Mouse (Mus musculus): ENCODE results near the gene Kat5.
A peak's percentile ranks its signal among the peaks of the same experiment; 100 is the strongest.

The Kat5 gene

GRCm38 (mm10) chr19:5625311-5625710 lies 15.3 kb upstream of the Kat5 start:
- no peak for DNase-seq

DNA sequence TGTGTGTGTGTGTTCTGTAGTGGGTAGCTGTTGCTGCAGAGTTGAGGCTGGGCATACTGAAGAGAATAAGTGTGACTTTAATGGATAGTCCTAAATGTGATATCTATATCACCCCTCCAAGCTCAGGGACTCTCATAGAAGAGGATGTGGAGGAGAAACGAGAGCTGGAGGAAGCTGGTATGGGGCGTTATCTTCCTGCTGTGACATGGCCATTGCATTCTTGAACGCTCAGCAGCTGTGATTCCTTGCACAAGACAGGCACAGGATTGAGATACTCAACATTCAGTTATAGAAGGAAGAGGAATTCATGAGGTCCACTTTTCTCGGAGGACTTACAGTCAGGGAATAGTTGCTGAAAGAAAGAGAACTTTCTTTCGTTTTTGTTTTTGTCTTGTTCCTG lies 11.8 kb upstream of the Kat5 start:
- DNase-seq, result no peak

DNA sequence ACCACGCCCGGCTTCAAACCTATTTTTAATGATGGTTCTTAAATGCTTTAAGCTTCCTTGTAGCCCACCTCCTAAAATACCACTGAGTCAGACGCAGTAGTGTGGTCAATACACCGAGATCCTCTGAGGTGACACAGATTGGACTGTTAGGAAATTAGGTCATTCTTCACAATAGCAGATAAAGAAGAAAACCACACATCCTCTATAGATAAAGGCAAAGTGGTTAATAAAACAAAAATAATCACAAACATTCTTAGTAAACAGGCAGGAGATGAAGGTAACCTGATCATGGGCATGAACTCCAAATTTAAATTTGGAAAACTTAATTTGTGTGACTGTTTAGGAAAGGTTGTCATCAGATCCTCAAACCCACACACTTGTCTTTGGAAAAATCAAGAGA lies 10.0 kb upstream of the Kat5 start:
- DNase-seq, result no peak

GRCm38 (mm10) chr19:5614953-5615352 lies 4.9 kb upstream of the Kat5 start:
- DNase-seq, result no peak

- no peak for DNase-seq
These were observed 2.9 kb upstream of the Kat5 start for GRCm38 (mm10) chr19:5612762-5613411.

DNA sequence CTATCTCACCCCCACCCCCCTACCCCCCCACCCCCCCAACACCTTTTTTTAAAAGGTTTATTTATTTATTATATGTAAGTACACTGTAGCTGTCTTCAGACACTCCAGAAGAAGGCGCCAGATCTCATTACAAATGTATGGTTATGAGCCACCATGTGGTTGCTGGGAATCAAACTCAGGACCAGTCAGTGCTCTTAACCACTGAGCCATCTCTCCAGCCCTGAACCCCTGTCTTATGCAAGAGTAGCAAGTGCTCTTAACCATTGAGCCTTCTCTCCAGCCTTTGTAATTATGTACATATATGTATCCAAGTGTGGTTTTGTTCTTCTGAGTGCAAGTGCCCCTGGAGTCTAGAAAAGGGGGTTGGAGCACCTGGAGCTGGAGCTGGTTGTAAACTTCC lies 1.9 kb upstream of the Kat5 start:
- peak; percentile 30 for DNase-seq

DNA sequence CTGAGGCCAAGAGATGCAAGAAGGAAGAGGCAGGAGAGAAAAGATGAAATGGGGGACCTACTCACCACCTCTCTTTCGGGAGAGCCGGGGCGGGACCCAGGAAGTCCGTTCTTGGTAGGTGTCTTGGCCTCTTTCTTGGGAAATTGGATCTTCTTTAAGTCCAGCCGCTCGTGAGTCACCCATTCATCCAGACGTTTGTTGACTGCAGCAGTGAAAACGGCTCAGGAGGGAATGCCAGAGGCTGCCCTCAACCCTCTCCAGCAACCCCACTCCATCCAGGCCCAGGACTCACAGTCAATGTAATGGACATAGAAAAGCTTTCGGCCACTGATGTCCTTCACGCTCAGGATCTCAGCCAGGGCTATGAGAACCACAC lies 878 bp downstream of the Kat5 start:
- no peak for DNase-seq

DNA sequence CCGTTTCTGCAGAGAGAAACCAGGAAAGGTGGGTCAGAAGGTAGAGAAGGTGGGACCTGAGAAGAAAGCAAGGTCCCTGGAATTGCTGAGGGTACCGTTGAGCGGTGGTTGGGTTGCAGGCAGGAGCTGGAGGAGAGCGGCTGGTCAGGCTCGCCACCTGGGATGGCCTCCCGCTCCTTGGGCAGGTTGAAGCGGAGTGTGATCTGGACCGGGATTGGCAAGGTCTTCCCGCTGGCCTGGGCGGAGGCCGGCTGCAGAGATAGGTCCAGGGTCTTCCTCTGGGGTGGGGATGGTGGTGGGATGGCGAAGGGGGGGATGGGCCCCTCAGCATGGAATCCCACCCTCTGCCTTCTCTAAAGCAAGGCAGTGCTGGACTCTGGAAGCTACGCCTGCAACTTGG lies 1.3 kb downstream of the Kat5 start:
- DNase-seq, result peak; percentile 12

DNA sequence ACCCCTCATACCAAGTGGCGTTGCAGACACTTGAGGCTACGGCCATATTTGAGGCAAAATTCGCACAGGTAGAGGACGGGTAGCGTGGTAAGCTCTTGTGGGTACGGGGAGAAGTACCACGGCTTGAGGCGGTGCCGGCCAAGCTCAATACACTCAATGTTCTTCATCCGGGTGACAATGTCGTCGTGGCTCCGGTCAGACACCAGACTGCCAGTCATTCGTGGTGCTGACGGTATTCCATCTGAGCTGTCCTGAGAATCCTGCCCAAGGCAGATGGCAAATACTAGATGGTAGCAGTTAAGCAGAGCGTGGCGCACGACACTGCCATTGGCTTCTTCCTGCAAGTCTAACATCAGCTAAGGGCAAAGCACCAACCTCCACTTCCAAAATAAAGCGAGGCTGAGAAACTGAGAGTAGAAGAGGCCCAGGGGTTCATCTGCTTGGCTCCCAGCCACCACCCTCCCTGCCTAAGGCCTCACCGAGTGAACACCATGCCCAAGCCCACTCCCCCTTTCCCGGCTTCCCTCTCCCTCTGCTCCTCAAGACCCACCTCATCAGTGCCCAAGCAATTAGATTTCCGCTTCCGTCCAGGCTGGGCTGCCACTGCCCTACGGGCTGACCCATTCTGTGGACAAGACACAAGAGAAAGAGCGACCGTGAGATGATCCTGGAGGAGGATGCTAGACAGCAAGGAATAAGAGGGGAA lies 2.2 kb downstream of the Kat5 start:
- DNase-seq, result no peak

GRCm38 (mm10) chr19:5606196-5606595 lies 3.8 kb downstream of the Kat5 start:
- DNase-seq, result no peak

GRCm38 (mm10) chr19:5605126-5605525 lies 4.9 kb downstream of the Kat5 start:
- no peak for DNase-seq

DNA sequence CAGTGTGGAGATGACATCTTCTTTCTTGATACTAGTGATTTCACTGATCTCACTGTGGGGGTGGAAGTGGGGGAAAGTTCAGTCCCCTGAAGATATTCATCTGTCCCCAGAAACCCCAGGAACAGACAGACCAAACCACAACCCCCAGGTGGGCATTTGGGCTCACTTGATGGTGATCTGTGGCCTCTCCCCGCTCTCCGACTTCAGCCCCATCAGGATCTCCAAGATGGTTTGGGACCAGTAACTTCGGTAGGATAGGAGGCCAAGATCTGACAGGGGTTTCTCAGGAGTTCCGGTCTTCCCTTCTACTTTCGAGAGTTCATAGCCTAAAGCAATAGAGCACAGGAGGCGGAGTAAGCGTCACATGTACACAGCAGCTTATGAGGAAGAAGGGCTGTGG lies 6.4 kb downstream of the Kat5 start:
- no peak for DNase-seq

DNA sequence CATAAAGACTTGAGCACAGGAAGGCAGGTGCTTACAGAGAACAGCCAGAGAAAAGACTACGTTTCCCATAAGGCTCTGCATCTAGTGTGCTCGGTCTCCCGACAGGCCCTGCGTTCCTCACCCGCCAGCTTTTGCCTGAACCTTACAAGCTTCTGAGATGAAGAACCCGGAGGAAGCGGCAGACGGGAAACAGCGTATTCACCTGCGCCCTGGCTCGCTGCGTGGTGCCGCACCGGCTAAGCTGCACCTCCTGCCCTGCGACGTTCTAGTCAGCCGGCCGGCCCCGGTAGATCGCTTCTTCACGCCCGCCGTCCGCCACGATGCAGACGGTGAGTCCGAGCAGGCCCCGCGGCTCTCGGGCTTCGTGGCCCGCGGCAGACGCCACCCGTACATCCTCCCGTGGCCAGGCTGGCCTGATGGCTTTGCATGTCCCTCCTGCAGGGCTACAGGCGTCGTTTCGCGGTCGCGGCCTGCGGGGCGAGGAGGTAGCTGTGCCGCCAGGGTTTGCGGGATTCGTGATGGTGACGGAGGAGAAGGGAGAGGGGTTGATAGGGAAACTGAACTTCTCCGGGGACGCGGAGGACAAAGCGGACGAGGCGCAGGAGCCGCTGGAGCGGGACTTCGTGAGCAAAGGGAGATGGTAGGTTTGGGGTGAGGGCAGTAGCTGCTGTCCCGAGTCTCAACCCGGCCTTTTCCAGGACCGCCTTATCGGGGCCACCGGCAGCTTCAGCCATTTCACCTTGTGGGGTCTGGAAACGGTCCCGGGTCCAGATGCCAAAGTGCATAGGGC lies 8.1 kb downstream of the Kat5 start, which contains the start of gene Rnaseh2c:
TSS of gene Rnaseh2c (plus strand) at position 122 of the 790 bp plus-strand sequence.
- peak; percentile 87 for DNase-seq

- no peak for DNase-seq
These were observed 10.8 kb downstream of the Kat5 start for GRCm38 (mm10) chr19:5599224-5599623.

DNA sequence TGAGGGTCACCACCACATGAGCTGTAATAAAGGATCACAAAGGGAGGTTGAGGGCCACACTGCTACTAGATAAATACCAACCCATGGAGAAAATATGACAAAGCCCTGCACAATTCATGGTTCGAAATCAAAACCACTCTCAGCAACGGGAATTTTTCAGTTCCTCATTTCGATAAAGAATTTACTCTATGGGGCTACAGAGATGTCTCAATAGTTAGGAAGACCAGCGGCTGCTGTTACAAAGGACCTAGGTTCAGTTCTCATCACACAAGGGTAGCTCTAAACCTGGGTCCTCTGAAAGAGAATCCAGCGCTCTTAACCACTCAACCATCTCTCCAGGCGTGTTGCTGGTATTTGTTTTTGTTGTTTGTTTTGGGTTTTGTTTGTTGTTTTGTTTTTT lies 18.1 kb downstream of the Kat5 start:
- no peak for DNase-seq

DNA sequence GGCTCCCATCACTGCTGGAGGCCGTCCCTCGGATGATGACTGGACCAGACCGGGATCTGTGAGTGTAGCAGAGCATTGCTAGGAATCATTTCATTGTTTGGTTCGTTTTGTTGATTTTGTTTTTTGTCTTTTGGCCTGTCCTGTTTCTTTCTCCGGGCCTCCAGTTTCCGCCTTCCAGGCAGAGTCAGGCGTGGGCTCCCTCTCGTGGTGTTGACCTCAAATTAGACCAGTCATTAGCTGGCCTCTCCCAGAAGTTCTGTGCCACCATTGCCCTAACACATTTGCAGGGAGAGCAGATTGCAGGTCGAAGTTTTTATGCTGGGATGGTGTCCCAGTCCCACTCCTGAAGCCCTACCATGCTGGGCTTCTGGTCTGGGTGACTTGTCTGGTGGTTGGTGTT lies 20.9 kb downstream of the Kat5 start:
- no peak for DNase-seq

DNA sequence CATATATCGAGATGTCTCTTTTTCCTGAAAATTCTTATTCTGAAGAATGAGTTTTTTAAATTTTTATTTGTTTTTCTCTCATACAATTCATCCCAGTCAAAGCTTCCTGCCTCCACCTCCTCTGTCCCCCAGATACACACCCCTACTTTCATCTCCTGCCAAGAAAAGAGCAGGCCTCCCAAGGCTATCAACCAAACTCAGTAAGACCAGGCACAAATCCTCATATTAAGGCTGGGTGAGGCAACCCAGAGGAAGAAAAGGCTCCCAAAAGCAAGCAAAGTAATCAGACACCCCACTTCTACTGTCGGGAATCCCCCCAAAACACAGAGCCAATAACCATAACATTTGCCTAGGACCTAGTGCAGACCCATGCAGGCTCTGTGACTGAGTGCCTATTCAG lies 28.0 kb downstream of the Kat5 start:
- DNase-seq, result no peak

GRCm38 (mm10) chr19:5580776-5581175 lies 29.3 kb downstream of the Kat5 start:
- DNase-seq, result no peak

- DNase-seq, result no peak
These were observed 30.1 kb downstream of the Kat5 start for GRCm38 (mm10) chr19:5579971-5580370.

DNA sequence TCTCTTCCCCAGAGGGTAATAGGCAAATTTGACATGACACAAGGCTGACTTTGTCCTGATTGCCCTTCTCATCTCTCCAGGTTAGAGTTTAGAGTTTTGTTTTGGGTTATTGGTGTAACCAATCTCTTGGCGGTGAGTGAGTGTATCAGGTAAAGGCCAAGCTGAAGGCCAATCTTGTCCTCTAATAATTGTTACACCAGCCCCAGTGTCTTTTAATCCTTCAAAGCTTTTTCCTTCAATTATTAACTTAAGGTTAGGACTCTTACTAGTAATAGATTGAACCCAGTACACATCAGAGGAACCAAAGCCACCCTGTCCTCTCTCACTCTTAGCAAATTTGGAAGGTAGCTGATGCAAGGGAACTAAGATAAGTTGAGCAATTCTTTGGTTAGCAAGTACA lies 34.7 kb downstream of the Kat5 start:
- no peak for DNase-seq

GRCm38 (mm10) chr19:5572331-5573125 lies 37.5 kb downstream of the Kat5 start:
- no peak for DNase-seq

DNA sequence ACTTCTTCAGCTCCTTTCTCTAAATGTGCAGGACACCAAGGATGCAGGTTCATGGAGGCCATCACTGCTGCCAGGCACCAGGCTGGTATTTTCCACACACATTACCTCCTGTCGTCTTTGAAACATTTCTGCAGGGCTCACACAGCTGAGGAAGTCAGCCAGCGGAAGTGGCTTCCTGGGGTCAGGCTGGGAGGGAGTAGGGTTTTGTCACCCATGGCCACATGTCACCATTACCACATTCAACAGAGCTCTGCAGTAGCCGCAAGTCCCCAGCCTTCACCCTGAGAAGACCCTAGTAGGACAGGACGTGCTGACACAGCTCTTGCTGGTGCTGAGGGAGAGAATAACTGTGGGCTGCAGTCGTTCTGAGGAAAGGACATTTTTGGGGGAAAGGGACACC lies 38.2 kb downstream of the Kat5 start:
- peak; percentile 52 for DNase-seq
